Mouse (Mus musculus): ENCODE measurements around the gene Ppfia1. TPM values are rescaled to one million over a fixed set of nuclear protein-coding genes. Genes with fewer than 3 reads are reported as not detected.

The Ppfia1 gene
- total RNA-seq, 2 experiments from 2014 or later, result 22.6 to 29.2 TPM

DNA sequence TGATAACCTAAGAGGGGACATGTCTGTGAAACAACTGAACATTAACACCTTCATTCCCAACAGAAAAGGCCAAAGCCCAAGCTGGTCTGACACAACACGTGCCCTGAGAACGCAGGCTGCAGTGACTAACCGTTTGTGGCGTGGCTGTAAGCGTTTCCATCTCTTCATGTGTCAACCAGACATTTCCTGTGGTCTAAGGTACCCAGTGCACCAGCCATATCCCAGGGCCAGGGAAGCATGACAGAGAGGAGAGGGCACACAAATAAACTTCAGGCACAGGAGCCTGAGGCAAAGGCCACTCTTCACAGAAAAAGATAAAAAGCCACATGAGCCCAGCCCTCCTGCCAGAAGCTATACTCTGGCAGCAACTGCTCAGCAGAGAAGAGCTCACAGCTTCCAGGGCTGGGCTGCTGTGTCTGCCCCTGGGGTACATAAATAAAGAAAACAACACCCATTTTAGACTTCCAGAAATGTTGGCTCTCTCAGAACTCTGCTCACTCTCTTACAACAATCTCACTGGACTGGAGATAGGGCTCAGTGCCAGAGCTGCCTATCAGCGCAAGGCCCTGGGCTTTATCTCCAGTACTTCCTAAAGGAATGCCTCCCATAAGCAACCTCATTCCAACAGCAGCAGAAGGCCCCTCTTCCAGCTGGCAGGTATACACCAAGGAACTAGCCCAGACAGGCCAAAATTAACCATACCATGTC lies 64.3 kb downstream of the Ppfia1 start:
- DNase-seq, result no peak

DNA sequence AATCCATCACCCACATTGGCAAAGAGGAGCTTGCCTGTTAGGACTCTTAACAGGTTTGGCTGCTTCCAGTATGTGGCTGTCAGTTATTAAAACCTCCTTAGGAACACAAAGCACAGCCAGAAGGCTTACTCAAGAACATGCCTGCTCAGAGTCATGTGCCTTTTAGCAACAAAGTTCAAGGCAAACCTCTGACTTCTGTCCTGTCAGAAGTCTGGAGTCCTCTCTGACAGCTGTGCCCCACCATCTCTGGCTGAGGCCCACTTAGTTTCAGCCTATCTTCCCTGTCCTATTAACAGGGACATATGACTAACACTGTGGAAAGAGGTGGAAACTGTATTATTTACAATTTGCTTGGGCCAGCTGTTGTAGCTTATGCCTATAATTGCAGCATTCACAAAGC lies 73.2 kb downstream of the Ppfia1 start:
- no peak for DNase-seq

DNA sequence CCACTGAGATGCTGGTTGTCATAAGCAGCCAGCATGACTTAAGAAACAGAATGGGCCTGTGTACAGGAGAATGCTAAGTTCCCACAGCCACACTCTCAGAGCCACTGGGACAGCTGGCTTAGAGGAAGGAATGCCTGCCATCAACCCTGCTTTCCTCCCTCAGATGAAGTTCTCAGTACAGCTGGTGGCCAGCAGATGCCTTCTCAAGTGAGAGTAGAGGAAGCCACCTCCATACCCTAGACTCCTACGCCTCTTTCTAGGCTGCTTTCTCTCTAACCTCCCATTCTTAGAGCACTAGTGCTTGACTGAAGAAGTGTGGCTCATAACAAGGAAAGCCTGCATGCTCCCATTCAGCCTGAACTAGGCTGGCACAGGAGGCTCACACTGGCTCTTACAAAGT lies 74.0 kb downstream of the Ppfia1 start:
- DNase-seq, result no peak

DNA sequence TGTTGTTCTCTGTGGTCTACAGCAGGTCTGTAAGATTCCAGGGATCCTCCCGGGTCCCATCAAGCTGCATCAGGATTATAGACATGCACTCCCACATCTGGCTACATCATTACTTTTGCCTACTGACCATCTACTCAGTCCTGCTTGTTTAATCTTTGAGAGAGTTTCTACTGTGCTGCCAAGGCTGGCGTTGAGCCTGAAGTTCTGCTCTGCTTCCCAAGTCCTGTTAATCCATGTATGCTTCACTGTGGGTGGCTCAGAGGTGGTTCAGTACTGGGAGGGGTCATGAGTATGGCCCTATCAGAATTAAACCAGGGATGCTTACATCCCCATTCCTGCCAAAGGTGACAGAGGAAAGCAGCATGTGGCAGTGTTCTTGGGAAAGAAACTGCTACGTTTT lies 77.8 kb downstream of the Ppfia1 start:
- no peak for DNase-seq

DNA sequence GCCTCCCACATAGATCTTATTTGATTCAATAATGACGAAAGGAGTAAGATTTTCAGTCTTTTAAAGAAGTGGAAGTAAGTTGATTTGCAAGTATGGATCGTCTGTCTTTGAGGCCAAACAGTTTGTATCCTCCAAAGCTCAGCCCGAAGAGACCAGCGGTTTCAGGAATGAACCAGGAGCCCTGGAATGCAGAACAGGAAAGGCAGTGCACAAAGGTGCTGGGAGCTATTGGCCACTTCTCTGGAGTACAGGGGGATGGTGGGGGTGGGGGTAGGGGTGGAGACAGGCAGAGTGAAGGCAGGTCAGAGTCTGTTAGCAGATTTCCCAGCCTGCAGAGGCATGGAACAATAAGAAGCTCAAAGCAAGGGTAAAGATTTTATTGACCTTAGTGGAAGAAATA lies 80.0 kb downstream of the Ppfia1 start:
- DNase-seq, result no peak

DNA sequence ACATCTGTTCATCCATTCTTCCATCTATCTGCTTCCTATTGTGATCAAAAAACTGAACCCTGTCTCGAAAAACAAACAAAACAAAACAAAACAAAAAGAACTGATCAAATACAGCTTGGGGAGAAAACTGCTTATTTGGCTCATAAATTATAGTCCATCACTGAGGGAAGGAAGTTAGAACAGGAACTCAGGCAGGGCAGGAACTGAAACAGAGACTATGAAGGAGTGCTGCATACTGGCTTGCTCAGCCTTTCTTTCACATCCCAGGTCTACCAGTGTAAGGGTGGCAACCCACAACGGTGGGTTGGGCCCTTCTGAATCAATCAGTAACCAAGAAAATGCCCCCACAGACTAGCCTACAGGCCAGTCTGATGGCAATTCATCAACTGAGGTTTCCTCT lies 82.4 kb downstream of the Ppfia1 start:
- DNase-seq, result no peak

DNA sequence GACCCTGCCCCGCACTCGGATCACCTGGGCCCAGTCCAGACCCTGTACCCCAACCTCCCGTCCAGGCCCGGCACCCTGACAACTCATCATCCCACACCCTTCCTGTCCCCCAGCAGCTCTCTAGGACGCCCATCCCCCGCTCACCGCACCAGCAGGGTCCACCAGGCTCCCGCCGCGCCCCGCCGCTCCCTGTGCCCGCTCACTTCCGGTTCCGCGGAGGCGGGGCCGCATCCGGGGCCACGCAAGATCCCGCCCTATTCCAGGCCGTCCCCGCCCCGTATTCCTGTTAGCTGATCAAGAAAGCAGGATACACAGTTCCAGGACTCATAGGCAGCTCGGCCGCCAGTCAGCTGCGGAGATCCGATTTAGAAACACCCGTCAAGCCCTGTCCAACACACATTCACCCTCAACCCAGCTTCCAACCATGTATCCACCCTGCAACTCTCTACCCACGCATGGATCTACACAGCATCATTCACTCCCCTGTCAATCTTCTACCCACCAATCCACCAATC lies 82.9 kb downstream of the Ppfia1 start, which contains the start of gene Cttn:
Gene Cttn (minus strand): TSS at position 465 of the 515 bp plus-strand sequence.
- DNase-seq, result peak; percentile 87

DNA sequence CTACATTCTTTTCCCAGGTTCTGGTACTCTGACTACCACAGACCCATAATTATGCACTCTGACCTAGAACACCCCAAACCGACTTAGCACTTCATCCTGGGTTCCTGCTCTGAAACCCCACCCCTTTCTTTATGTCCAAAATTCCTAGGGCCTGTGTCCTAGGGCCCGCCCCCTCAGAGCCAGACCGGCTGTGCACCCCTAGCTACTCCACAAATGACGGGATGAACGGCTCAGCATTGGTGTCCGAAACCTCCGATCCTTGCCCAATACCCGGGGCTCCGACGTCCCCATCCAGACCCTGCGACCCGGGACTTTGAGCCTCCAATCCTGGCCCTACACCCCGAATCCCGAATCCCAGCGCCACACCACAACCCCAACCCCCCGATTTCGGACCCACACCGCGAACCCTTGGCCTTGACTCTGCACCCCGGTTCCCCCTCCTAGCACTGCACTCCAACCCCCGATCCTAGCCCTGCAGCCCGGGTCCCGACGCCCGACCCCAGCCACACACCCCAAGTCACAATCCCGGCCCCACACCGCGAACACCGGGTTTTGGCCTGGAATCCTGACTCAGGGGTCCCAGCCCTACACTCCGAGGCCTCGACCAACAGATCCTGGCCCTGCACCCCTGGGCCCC lies 83.5 kb downstream of the Ppfia1 start:
- no peak for DNase-seq

DNA sequence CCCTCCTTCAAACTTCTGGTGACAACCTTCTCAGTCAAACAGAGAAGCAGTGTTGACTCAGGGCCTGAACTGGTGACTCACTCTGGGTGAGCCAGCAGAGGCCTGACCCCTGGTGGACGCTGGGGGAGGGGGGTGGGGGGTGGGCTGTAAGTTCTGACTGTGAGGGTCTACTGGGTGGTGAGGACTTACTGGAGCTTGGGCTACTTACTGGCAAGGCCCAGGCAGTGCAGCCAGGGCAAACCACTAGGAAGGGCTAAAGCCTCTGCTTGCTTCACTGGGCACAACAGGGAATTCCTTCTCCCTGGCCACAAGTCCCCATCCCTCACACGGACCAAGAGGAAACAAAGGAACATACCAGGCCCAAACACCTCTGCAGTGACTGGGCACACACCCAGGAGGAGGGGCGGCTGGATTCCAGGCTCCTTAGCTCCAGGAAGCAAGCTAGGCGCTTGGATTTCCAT lies 84.3 kb downstream of the Ppfia1 start:
- no peak for DNase-seq

DNA sequence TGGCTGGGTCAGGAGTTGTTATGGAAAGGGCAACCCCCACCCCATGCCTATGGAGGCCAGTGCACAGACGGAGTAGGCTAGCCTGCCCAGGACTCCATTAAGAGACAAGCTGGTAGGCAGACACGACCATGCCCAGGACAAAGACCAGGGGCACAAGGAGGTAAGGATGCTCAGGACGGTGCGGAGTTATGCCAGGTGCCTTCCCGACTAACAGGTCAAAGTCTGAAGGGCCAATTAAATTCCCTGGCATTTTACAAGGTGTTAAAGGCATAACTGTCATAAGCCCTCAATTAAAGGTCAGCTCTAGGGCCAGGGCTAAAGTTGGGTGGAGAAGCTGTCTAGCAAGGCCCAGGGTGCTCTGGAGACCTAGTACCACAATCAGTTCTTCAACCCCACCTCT lies 84.8 kb downstream of the Ppfia1 start:
- no peak for DNase-seq

DNA sequence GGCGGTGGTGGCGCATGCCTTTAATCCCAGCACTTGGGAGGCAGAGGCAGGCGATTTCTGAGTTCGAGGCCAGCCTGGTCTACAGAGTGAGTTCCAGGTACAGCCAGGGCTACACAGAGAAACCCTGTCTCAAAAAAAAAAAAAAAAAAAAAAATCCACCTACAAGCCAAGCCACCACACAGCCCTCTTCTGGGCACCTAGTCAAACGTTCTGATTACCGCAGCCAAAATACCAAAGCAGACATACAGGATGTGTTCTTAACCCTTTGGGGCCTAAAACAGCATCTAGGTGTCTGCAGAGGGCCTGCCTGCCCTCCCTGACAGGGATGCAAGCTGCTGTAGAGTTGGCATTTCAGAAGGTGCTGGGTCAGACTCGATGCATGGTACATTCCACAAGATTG lies 91.0 kb downstream of the Ppfia1 start:
- no peak for DNase-seq

DNA sequence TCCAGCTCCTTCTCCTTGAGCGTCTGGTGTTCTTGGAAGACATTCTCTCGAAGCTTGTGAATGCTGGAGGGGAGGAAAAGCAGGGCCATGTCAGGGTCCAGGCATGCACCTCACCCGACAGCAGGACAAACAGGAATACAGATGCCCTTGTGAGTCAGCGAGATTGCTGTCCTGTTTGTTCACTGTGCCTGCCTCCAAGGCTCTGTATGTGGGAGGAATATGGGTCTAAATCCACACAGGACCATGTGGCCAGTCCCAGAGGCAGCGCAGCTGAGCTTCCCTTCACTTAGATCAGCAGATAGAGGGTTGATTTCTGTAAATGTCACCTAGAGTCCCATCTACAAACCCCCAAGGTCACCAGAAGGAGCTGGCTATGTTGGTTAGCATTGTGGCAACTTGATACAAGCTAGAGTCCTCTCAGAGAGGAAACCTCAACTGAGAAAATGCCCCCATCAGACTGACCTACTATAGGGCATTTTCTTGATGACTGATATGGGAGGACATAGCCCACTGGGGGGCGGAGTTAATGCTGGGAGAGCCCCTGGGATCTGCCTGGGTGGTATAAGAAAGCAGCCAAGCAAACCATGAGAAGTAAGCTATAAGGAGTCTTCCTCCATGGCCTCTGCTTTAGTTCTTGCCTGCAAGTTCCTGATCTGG lies 92.2 kb downstream of the Ppfia1 start:
- DNase-seq, result no peak

DNA sequence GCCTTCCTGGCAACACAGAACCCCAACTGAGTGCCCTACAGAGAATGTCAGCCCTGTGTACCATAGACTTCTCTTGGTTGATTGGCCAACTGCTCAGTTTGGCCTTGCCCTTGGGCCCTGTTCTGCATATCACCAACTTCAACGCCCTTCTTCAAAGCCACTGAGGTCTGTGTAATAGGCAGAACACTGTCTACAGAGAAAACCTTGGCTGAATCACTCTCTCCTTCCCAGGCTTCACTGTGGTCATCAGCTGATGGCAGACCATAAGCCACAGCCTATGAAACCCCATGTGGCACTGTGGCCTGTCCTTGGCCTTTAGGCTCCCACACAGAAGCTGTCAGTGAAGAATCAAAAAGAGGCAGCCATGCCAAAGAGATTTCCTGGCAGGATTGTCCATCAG lies 94.6 kb downstream of the Ppfia1 start:
- no peak for DNase-seq

DNA sequence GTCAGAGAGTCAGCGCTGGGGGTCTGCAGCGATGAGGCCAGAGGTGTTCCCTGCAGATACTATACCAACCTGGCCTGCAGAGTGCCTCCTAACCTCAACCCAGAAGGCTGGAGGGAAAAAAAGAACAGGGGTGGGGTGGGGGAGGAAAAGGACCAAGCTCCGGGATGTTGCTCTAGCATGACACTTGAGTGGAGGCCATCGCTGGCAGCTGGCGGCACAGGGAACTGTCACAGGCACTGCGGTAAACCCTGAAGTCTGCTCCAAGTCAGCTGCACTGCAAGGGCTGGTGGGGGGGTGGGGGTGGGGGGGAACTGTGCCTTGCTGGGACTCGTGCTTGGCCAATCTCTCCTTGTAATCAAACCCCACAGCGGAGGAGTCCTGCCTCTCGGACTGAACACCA lies 102.9 kb downstream of the Ppfia1 start:
- peak; percentile 32 for DNase-seq

DNA sequence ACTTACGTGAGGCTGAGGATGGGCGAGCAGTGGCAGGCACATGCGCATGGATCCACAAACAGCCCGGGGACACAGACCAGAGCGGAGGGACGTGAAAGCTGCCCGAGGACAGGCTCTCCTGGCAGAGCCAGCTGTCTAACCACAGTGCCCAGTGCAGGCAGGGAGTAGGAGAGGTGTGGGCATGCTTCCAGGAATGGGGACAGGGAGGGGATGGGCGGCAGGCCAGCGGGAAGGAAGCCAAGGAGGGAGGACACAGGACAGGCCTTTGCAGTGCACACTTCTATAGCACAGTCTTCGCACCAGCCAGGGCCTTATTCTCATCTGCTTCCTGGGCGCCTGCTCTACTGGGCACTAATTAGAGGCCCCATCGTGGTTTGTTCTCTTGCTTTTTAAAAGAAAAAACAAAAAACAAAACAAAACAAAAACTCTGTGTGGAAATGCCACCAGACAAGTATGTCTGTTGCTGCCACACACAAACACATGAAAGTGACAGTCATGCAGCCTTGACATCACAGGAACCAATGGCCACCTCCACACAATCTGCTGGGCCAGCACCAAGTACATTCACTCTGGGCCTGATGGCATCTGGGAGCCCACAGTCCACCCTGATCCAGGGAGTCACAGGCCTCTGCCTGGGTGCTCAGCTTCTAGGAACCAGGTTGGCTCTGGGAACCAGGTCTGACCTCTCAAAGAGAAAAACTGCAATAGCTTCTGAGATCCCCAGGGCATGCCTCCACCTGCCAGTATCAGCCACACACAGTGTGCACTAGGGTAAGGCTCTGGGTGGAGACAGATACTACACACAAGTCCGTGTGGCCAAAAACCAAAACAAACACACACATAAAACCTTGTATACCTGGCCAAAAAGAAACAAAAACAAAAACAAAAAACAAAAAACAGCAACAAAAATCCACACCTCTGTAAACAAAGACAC lies 103.6 kb downstream of the Ppfia1 start:
- DNase-seq, result peak; percentile 67

DNA sequence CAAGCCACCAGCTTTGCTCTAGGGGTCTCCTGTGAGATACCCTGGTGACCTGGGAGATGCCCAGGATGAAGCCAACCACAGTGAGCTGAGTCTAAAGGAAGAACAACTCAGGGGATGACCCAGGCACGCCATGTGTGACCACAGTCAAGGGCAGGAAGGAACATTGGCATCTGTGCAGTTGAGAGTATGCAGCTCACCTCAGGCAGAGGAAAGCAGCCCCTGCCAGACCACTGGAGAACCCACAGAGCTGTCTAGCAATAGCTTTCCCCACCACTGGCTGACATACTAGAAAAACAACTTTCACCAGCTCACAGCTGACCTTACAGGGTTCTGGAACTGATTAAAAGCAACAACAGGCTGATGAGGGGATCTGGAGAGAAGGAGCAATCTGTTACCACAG lies 105.3 kb downstream of the Ppfia1 start:
- no peak for DNase-seq

DNA sequence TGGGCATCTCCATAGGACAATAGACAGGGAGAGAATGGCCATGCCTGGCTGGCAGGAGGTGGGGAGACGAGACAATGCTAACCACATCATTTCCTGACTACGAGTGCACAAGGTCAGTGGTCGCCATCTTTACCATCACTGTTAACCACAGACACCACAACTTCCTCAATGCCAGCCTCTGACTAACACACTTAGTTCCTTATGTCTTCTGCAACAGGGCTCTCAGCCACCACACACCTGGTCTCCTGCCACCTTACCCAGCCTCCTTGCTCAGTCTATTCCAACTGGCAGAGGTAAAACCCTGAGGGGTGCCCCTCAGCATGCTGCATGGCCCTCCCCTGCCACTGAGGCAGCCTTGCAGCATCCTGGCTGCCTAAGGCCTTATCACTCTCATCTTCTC lies 106.4 kb downstream of the Ppfia1 start:
- DNase-seq, result no peak

DNA sequence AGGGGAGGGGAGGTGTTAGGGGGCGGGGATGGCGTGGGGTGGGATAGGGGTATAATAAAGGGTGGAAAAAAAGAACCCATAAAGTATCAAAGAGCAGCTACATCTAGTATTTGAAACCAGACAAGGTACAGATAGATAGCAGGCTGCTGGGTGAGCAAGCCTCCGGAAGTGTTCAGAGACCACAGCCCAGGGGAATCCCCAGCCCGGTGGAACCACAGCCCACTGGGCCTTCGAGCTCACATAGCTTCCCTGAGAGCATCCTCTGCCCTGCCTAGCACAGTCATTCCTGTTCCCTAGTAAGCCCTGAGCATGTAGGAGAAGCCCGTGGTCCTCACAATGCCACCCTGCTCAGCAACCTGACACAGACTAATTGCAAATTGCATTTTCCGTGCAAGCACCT lies 108.7 kb downstream of the Ppfia1 start:
- no peak for DNase-seq

DNA sequence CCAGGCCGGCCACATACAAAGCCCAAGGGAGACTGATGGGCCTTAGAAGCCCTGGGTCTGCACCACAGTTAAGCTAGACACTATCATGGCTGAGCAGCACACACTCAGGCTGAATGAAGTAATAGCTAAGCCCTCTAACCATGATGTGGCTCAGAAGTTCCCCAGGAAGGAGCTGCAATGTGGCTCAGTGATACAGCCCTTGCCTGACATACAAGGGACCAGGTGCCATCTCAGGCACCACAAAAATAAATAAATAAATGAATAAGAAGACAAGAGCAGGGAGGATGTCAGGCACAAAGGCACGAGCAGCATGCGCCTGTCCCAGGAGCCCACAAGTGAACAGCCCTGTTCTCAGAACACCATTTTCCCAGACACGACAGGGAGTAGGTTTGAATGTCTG lies 111.6 kb downstream of the Ppfia1 start:
- no peak for DNase-seq

DNA sequence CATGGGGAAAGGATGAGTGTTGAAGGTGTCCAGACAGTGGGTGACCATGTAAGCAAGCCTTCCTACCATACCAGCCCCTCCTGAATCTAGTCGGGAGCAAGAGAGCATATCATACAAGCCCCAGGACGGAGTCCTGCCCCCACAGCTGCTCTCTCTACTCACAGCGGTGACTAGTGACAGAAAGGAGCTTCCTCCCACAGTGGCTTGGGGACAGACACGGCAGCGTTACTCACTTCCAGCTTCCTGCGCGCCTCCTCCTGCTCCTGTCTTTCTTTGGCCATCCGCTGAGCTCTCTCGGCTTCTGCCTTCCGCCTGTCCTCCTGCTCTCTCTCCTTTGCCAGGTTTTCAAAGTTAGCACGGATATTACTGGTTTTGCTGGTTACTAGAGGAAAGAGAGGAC lies 112.1 kb downstream of the Ppfia1 start:
- DNase-seq, result no peak

DNA sequence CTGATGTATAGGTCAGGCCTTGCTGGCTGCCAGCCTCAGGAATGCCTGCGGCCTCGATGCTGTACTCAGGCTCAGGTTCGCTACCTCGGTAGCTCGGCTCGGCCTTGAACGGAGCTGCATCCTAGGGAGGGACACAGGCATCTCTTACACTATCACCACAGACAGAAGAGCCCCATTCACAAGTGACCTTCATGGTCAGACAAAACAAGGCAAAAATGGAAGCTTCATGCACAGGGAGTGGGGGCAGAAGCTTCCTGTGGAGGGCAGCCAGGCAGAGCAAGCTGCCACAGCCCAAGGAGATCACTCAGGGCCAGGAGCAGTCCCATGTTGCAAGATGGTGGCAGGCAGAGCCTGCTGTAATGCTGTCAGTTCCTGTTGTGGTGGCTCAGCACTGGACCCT lies 114.7 kb downstream of the Ppfia1 start:
- no peak for DNase-seq

DNA sequence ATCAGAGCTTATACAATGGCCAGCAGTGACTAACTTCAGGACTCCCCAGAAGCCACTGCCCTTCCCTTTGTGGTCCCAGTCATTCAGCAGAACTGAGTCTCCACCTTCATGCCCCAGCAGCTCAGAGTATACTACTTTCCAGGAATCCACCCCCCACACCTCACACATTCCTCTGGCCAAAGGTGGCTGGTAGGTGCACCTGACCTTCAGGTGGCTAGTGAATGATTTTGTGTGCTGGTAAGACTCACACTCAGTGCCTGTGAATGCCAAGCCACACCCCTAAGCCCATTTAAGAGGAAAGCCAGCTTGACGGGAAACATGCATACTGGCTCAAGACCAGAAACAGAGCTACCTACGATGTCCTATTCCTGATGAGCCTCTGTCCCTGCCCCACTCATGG lies 120.6 kb downstream of the Ppfia1 start:
- DNase-seq, result no peak

All from gastrocnemius, postnatal 25 days (tissue).